Mouse (Mus musculus) NIH3T3 (cell line): ENCODE measurements at regions not wholly inside any gene's neighbourhood (a gene's known extent, or its start where the extent isn't known, plus 50 kb on each side); places are given as distances from the start of the nearest gene placed in this dataset.

Experiments
- DNase-seq: peaks from one replicate; pipeline ENCODE4 v3.0.0-alpha.2; 2012; ENCODE audit warnings: low read depth

GRCm38 (mm10) chr13:53996867-53997266 is 58.6 kb downstream of the Drd1 start:
- DNase-seq = no peak

GRCm38 (mm10) chr13:53992863-53993451 is 62.5 kb downstream of the Drd1 start:
- peak; percentile 3 for DNase-seq

- DNase-seq = no peak
Observed at GRCm38 (mm10) chr13:53979226-53979625, 76.3 kb downstream of the Drd1 start.

GRCm38 (mm10) chr13:53969421-53969820 is 86.1 kb downstream of the Drd1 start:
- peak; percentile 61 for DNase-seq

- no peak for DNase-seq
Observed at GRCm38 (mm10) chr13:53956167-53956566, 99.3 kb downstream of the Drd1 start.

- peak; percentile 61 for DNase-seq
Observed at GRCm38 (mm10) chr13:53948056-53948455, 107.4 kb downstream of the Drd1 start.

- DNase-seq = peak; percentile 19
Observed at GRCm38 (mm10) chr13:53945681-53946080, 109.8 kb downstream of the Drd1 start.

- DNase-seq = no peak
Observed at GRCm38 (mm10) chr13:53941005-53941747, 114.3 kb downstream of the Drd1 start.

- DNase-seq = no peak
Observed at GRCm38 (mm10) chr13:53935174-53935699, 120.3 kb downstream of the Drd1 start.

GRCm38 (mm10) chr13:53934457-53934856 is 121.0 kb downstream of the Drd1 start:
- no peak for DNase-seq

- DNase-seq = no peak
Observed at GRCm38 (mm10) chr13:53926128-53926527, 129.4 kb downstream of the Drd1 start.

GRCm38 (mm10) chr13:53924433-53924832 is 131.1 kb downstream of the Drd1 start:
- no peak for DNase-seq

GRCm38 (mm10) chr13:53923721-53924374 is 131.7 kb downstream of the Drd1 start:
- no peak for DNase-seq

GRCm38 (mm10) chr13:53921796-53922195 is 133.7 kb downstream of the Drd1 start:
- no peak for DNase-seq

- DNase-seq = no peak
Observed at GRCm38 (mm10) chr13:53919851-53920381, 135.6 kb downstream of the Drd1 start.

- no peak for DNase-seq
Observed at GRCm38 (mm10) chr13:53915456-53915855, 140.0 kb downstream of the Drd1 start.

- no peak for DNase-seq
Observed at GRCm38 (mm10) chr13:53914434-53914833, 141.1 kb downstream of the Drd1 start.

- DNase-seq = no peak
Observed at GRCm38 (mm10) chr13:53913501-53913900, 142.0 kb downstream of the Drd1 start.

- DNase-seq = no peak
Observed at GRCm38 (mm10) chr13:53911846-53912245, 143.7 kb downstream of the Drd1 start.

GRCm38 (mm10) chr13:53911261-53911660 is 144.2 kb downstream of the Drd1 start:
- DNase-seq = no peak

GRCm38 (mm10) chr13:53910251-53910650 is 145.3 kb downstream of the Drd1 start:
- no peak for DNase-seq

- DNase-seq = no peak
Observed at GRCm38 (mm10) chr13:53904471-53904870, 151.0 kb downstream of the Drd1 start.

GRCm38 (mm10) chr13:53903626-53904025 is 151.9 kb downstream of the Drd1 start:
- DNase-seq = no peak
